Mouse (Mus musculus): ENCODE measurements around the gene Jade2.

DNA sequence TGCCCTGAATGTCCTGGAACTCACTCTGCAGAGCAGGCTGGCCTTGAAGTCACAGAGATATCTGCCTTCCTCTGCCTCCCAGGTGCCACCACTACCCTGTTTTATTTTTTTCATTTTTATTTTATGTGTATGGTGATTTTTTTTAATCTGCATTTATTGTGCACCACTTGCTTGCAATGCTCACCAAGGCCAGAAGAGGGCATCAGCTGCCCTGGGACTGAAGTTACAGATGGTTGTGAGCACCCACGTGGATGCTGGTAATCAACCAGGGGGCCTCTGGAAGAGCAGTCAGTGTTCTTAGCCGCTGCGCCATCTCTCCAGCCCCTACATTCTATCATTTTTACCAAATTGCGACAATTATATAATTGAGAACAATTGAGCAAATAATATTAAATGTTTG, 46.2 kb downstream of the Jade2 start:
- TF ChIP-seq CTCF (IDR thresholded peaks at IDR 0.05; ENCODE audit: low read depth) (peak; percentile 52), EP300 (IDR thresholded peaks at IDR 0.05; ENCODE audit: low read depth) (no peak)
